Mouse (Mus musculus) lung, embryonic 15.5 days (tissue): ENCODE measurements around the gene Abtb1. TPM values are rescaled to one million over a fixed set of nuclear protein-coding genes. Genes with fewer than 3 reads are reported as not detected.

Experiments
- ATAC-seq: fragments of 200-750 bp; cut with Nextera tagmentation; 2 replicates; pipeline ENCODE4 v1.8.0; 2017; ENCODE audit warnings: moderate number of reproducible peaks, borderline replicate concordance; ENCODE audit not compliant: low FRiP score, low TSS enrichment; ENCODE audit errors: extremely low read depth
- H3K27ac ChIP-seq: fragments of 300-500 bp; sonication (generic); 2 replicates; pipeline ENCODE4 v1.5.1; 2015; ENCODE audit warnings: moderate library complexity, mild to moderate bottlenecking, inconsistent platforms
- H3K27me3 ChIP-seq: fragments of 300-500 bp; sonication (generic); 2 replicates; pipeline ENCODE4 v1.6.1; 2015; ENCODE audit warnings: inconsistent platforms
- H3K36me3 ChIP-seq: fragments of 300-500 bp; sonication (generic); 2 replicates; pipeline ENCODE4 v1.6.1; 2015; ENCODE audit warnings: inconsistent platforms
- H3K4me1 ChIP-seq: fragments of 300-500 bp; sonication (generic); 2 replicates; pipeline ENCODE4 v1.6.1; 2015; ENCODE audit warnings: inconsistent platforms
- H3K4me2 ChIP-seq: fragments of 300-500 bp; sonication (generic); 2 replicates; pipeline ENCODE4 v1.6.1; 2015; ENCODE audit warnings: inconsistent platforms, mild to moderate bottlenecking, moderate library complexity
- H3K4me3 ChIP-seq: fragments of 300-500 bp; sonication (generic); 2 replicates; pipeline ENCODE4 v1.5.1; 2015; ENCODE audit warnings: mild to moderate bottlenecking, inconsistent platforms
- H3K9ac ChIP-seq: fragments of 300-500 bp; sonication (generic); 2 replicates; pipeline ENCODE4 v1.6.1; 2015; ENCODE audit warnings: inconsistent platforms
- H3K9me3 ChIP-seq: fragments of 300-500 bp; sonication (generic); 2 replicates; pipeline ENCODE4 v1.6.1; 2016; ENCODE audit warnings: inconsistent platforms
- WGBS: fragments of 180-500 bp; shearing (Covaris S2); methylation state at CpG from one replicate; pipeline ENCODE4 v1.1.7; 2015; 5-methylcytosine and 5-hydroxymethylcytosine counted together
- polyA plus RNA-seq: library from polyadenylated mRNA; unstranded; fragments of >200 nt; fragmentation: Nextera tagmentation; extraction: Ambion mirVana; gene quantifications from 2 replicates; pipeline ENCODE4 v1.2.1, GENCODE M21; 2015

Abtb1 gene
- polyA plus RNA-seq, 1 experiment from 2014 or later, result 42.9 TPM

- WGBS, result 2% methylated on average over 63 of the region's 74 CpGs
- peak overlapping the region; percentile 79 for H3K4me3 ChIP-seq
- peak overlapping the region; percentile 99 for H3K4me2 ChIP-seq
- peaks cover 20% of the 10 kb centered on the region for H3K27me3 ChIP-seq
- no peaks in the 10 kb centered on the region for H3K36me3 ChIP-seq
- no peak overlapping the region for H3K27ac ChIP-seq
- peak overlapping the region; percentile 77 for H3K9ac ChIP-seq
- no peaks in the 10 kb centered on the region for H3K9me3 ChIP-seq
- H3K4me1 ChIP-seq, result peaks cover 22% of the 10 kb centered on the region
- peak; percentile 36 for ATAC-seq
Observed at GRCm38 (mm10) chr6:88873965-88874867, 32.4 kb upstream of the Abtb1 start.

GRCm38 (mm10) chr6:88872811-88873210 is 31.0 kb upstream of the Abtb1 start:
- Histone ChIP-seq H3K27ac (no peak overlapping the region), H3K4me2 (no peak overlapping the region), H3K27me3 (peaks cover 20% of the 10 kb centered on the region), H3K4me1 (peaks cover 22% of the 10 kb centered on the region), H3K4me3 (no peak overlapping the region), H3K9ac (no peak overlapping the region), H3K36me3 (no peaks in the 10 kb centered on the region), H3K9me3 (no peaks in the 10 kb centered on the region)
- 39% methylated on average over 7 of the region's 7 CpGs for WGBS
- no peak for ATAC-seq

- no peak for ATAC-seq
- Histone ChIP-seq H3K9ac (no peak overlapping the region), H3K4me1 (peaks cover 22% of the 10 kb centered on the region), H3K27ac (no peak overlapping the region), H3K36me3 (no peaks in the 10 kb centered on the region), H3K27me3 (peaks cover 20% of the 10 kb centered on the region), H3K4me3 (no peak overlapping the region), H3K9me3 (no peaks in the 10 kb centered on the region), H3K4me2 (no peak overlapping the region)
- 34% methylated on average over 8 of the region's 8 CpGs for WGBS
Observed at GRCm38 (mm10) chr6:88871546-88871945, 29.8 kb upstream of the Abtb1 start.

GRCm38 (mm10) chr6:88870594-88870993 is 28.8 kb upstream of the Abtb1 start:
- Histone ChIP-seq H3K27ac (no peak overlapping the region), H3K9ac (no peak overlapping the region), H3K4me2 (no peak overlapping the region), H3K4me3 (no peak overlapping the region), H3K4me1 (peaks cover 22% of the 10 kb centered on the region), H3K27me3 (peaks cover 17% of the 10 kb centered on the region), H3K9me3 (no peaks in the 10 kb centered on the region), H3K36me3 (no peaks in the 10 kb centered on the region)
- WGBS, result 55% methylated on average over 4 of the region's 4 CpGs
- no peak for ATAC-seq

GRCm38 (mm10) chr6:88869459-88869858 is 27.7 kb upstream of the Abtb1 start:
- H3K27ac ChIP-seq, result no peak overlapping the region
- H3K27me3 ChIP-seq, result peaks cover 8% of the 10 kb centered on the region
- no peak for ATAC-seq
- no peak overlapping the region for H3K9ac ChIP-seq
- WGBS, result 92% methylated on average over 7 of the region's 7 CpGs
- H3K9me3 ChIP-seq, result no peaks in the 10 kb centered on the region
- H3K4me3 ChIP-seq, result no peak overlapping the region
- H3K4me2 ChIP-seq, result no peak overlapping the region
- H3K36me3 ChIP-seq, result peaks cover 1% of the 10 kb centered on the region; the same call in 1 of the 2 replicates
- peaks cover 17% of the 10 kb centered on the region; the same call in 1 of the 2 replicates for H3K4me1 ChIP-seq

- Histone ChIP-seq H3K4me1 (no peaks in the 10 kb centered on the region), H3K4me3 (no peak overlapping the region), H3K4me2 (no peak overlapping the region), H3K36me3 (peaks cover 7% of the 10 kb centered on the region; the same call in 1 of the 2 replicates), H3K9me3 (no peaks in the 10 kb centered on the region), H3K9ac (no peak overlapping the region), H3K27me3 (no peaks in the 10 kb centered on the region), H3K27ac (no peak overlapping the region)
- no peak for ATAC-seq
- 76% methylated on average over 7 of the region's 7 CpGs for WGBS
Observed at GRCm38 (mm10) chr6:88865704-88866103, 23.9 kb upstream of the Abtb1 start.

- Histone ChIP-seq H3K4me2 (no peak overlapping the region), H3K27ac (no peak overlapping the region), H3K9ac (no peak overlapping the region), H3K36me3 (peaks cover 7% of the 10 kb centered on the region; the same call in 1 of the 2 replicates), H3K9me3 (no peaks in the 10 kb centered on the region), H3K4me1 (no peaks in the 10 kb centered on the region), H3K27me3 (no peaks in the 10 kb centered on the region), H3K4me3 (no peak overlapping the region)
- WGBS, result 18% methylated on average over 2 of the region's 2 CpGs
- 0 out of 2 replicates have a peak, but pooled peaks have one; percentile 33 for ATAC-seq
Observed at GRCm38 (mm10) chr6:88860914-88861313, 19.1 kb upstream of the Abtb1 start.

GRCm38 (mm10) chr6:88858341-88858740 is 16.6 kb upstream of the Abtb1 start:
- no peak overlapping the region for H3K27ac ChIP-seq
- H3K36me3 ChIP-seq, result peaks cover 4% of the 10 kb centered on the region; the same call in 1 of the 2 replicates
- H3K27me3 ChIP-seq, result no peaks in the 10 kb centered on the region
- 69% methylated on average over 7 of the region's 7 CpGs for WGBS
- H3K4me2 ChIP-seq, result no peak overlapping the region
- ATAC-seq, result no peak
- H3K4me3 ChIP-seq, result no peak overlapping the region
- H3K9me3 ChIP-seq, result no peaks in the 10 kb centered on the region
- H3K9ac ChIP-seq, result no peak overlapping the region
- no peaks in the 10 kb centered on the region for H3K4me1 ChIP-seq

GRCm38 (mm10) chr6:88857830-88858229 is 16.0 kb upstream of the Abtb1 start:
- H3K27ac ChIP-seq, result no peak overlapping the region
- no peak overlapping the region for H3K4me3 ChIP-seq
- H3K4me1 ChIP-seq, result no peaks in the 10 kb centered on the region
- peaks cover 2% of the 10 kb centered on the region; the same call in 1 of the 2 replicates for H3K36me3 ChIP-seq
- H3K9me3 ChIP-seq, result no peaks in the 10 kb centered on the region
- H3K4me2 ChIP-seq, result no peak overlapping the region
- ATAC-seq, result no peak
- H3K9ac ChIP-seq, result no peak overlapping the region
- 75% methylated on average over 6 of the region's 6 CpGs for WGBS
- no peaks in the 10 kb centered on the region for H3K27me3 ChIP-seq

- no peak overlapping the region for H3K4me2 ChIP-seq
- H3K9ac ChIP-seq, result no peak overlapping the region
- WGBS, result 35% methylated on average over 9 of the region's 9 CpGs
Observed at GRCm38 (mm10) chr6:88857249-88857648, 15.5 kb upstream of the Abtb1 start.

GRCm38 (mm10) chr6:88855636-88856035 is 13.9 kb upstream of the Abtb1 start:
- H3K27me3 ChIP-seq, result no peaks in the 10 kb centered on the region
- 23% methylated on average over 5 of the region's 5 CpGs for WGBS
- H3K9me3 ChIP-seq, result no peaks in the 10 kb centered on the region
- no peak overlapping the region for H3K4me3 ChIP-seq
- ATAC-seq, result peak; percentile 44
- no peak overlapping the region for H3K27ac ChIP-seq
- H3K4me1 ChIP-seq, result no peaks in the 10 kb centered on the region
- no peak overlapping the region for H3K9ac ChIP-seq
- no peaks in the 10 kb centered on the region for H3K36me3 ChIP-seq
- no peak overlapping the region for H3K4me2 ChIP-seq

More at GRCm38 (mm10) chr6:88857249-88857648, 15.5 kb upstream of the Abtb1 start:
- no peaks in the 10 kb centered on the region for H3K9me3 ChIP-seq
- no peak overlapping the region for H3K27ac ChIP-seq
- no peak for ATAC-seq
- H3K36me3 ChIP-seq, result no peaks in the 10 kb centered on the region
- no peak overlapping the region for H3K4me3 ChIP-seq
- no peaks in the 10 kb centered on the region for H3K4me1 ChIP-seq
- no peaks in the 10 kb centered on the region for H3K27me3 ChIP-seq

- ATAC-seq, result no peak
- Histone ChIP-seq H3K4me3 (no peak overlapping the region), H3K9me3 (no peaks in the 10 kb centered on the region), H3K27ac (no peak overlapping the region), H3K36me3 (no peaks in the 10 kb centered on the region), H3K4me2 (no peak overlapping the region), H3K9ac (no peak overlapping the region), H3K4me1 (no peaks in the 10 kb centered on the region), H3K27me3 (no peaks in the 10 kb centered on the region)
- WGBS, result 69% methylated on average over 5 of the region's 5 CpGs
Observed at GRCm38 (mm10) chr6:88854509-88854908, 12.7 kb upstream of the Abtb1 start.
